Mouse (Mus musculus): ENCODE measurements at regions not wholly inside any gene's neighbourhood (a gene's known extent, or its start where the extent isn't known, plus 50 kb on each side); places are given as distances from the start of the nearest gene placed in this dataset.
A peak's percentile ranks its signal among the peaks of the same experiment; 100 is the strongest.

- no peak overlapping the region for H3K27ac ChIP-seq (ENCODE audit: insufficient read depth, low read depth, low read length)
- H3K4me3 ChIP-seq (ENCODE audit: insufficient read depth, low read depth, low read length) = no peak overlapping the region
- H3K36me3 ChIP-seq (ENCODE audit: control insufficient read depth, insufficient read depth, low read length) = no peaks in the 10 kb centered on the region
- TF ChIP-seq CTCF (conservative IDR thresholded peaks at IDR 0.05; ENCODE audit: insufficient read depth, insufficient read length, low read depth, low read length) (no peak), POLR2A (IDR thresholded peaks at IDR 0.05; ENCODE audit: low read depth, low read length) (no peak)
- DNase-seq = no peak
- no peaks in the 10 kb centered on the region for H3K27me3 ChIP-seq (replicated peaks; ENCODE audit: control insufficient read depth, insufficient read depth, low read length)
- no peaks in the 10 kb centered on the region for H3K4me1 ChIP-seq (ENCODE audit: control insufficient read depth, insufficient read depth, low read length)
Observed at GRCm38 (mm10) chr6:103236896-103237295, 273.5 kb upstream of the Chl1 start.

GRCm38 (mm10) chr6:103268984-103269383, 241.4 kb upstream of the Chl1 start:
- Histone ChIP-seq H3K27me3 (replicated peaks; ENCODE audit: control insufficient read depth, insufficient read depth, low read length) (no peaks in the 10 kb centered on the region), H3K4me3 (ENCODE audit: insufficient read depth, low read depth, low read length) (no peak overlapping the region), H3K4me1 (ENCODE audit: control insufficient read depth, insufficient read depth, low read length) (no peaks in the 10 kb centered on the region), H3K27ac (ENCODE audit: insufficient read depth, low read depth, low read length) (no peak overlapping the region), H3K36me3 (ENCODE audit: control insufficient read depth, insufficient read depth, low read length) (no peaks in the 10 kb centered on the region)
- TF ChIP-seq POLR2A (IDR thresholded peaks at IDR 0.05; ENCODE audit: low read depth, low read length) (no peak), CTCF (conservative IDR thresholded peaks at IDR 0.05; ENCODE audit: insufficient read depth, insufficient read length, low read depth, low read length) (no peak)
- WGBS = 81% methylated on average over 5 of the region's 5 CpGs
- DNase-seq = no peak

- no peak for TF ChIP-seq CTCF (conservative IDR thresholded peaks at IDR 0.05; ENCODE audit: insufficient read depth, insufficient read length, low read depth, low read length)
- TF ChIP-seq POLR2A (IDR thresholded peaks at IDR 0.05; ENCODE audit: low read depth, low read length) = no peak
- H3K4me3 ChIP-seq (ENCODE audit: insufficient read depth, low read depth, low read length) = no peak overlapping the region
- no peaks in the 10 kb centered on the region for H3K36me3 ChIP-seq (ENCODE audit: control insufficient read depth, insufficient read depth, low read length)
- 58% methylated on average over 3 of the region's 3 CpGs for WGBS
- no peak overlapping the region for H3K27ac ChIP-seq (ENCODE audit: insufficient read depth, low read depth, low read length)
- DNase-seq = no peak
- no peaks in the 10 kb centered on the region for H3K4me1 ChIP-seq (ENCODE audit: control insufficient read depth, insufficient read depth, low read length)
- H3K27me3 ChIP-seq (replicated peaks; ENCODE audit: control insufficient read depth, insufficient read depth, low read length) = no peaks in the 10 kb centered on the region
Observed at GRCm38 (mm10) chr6:103272216-103272615, 238.2 kb upstream of the Chl1 start.

- Histone ChIP-seq H3K4me1 (ENCODE audit: control insufficient read depth, insufficient read depth, low read length) (no peaks in the 10 kb centered on the region), H3K27me3 (replicated peaks; ENCODE audit: control insufficient read depth, insufficient read depth, low read length) (no peaks in the 10 kb centered on the region), H3K27ac (ENCODE audit: insufficient read depth, low read depth, low read length) (no peak overlapping the region), H3K4me3 (ENCODE audit: insufficient read depth, low read depth, low read length) (no peak overlapping the region), H3K36me3 (ENCODE audit: control insufficient read depth, insufficient read depth, low read length) (no peaks in the 10 kb centered on the region)
- DNase-seq = no peak
- TF ChIP-seq POLR2A (IDR thresholded peaks at IDR 0.05; ENCODE audit: low read depth, low read length) (no peak), CTCF (conservative IDR thresholded peaks at IDR 0.05; ENCODE audit: insufficient read depth, insufficient read length, low read depth, low read length) (no peak)
- WGBS = 62% methylated on average over 4 of the region's 4 CpGs
Observed at GRCm38 (mm10) chr6:103275071-103275470, 235.3 kb upstream of the Chl1 start.

- Histone ChIP-seq H3K4me3 (ENCODE audit: insufficient read depth, low read depth, low read length) (no peak overlapping the region), H3K36me3 (ENCODE audit: control insufficient read depth, insufficient read depth, low read length) (no peaks in the 10 kb centered on the region), H3K4me1 (ENCODE audit: control insufficient read depth, insufficient read depth, low read length) (no peaks in the 10 kb centered on the region), H3K27me3 (replicated peaks; ENCODE audit: control insufficient read depth, insufficient read depth, low read length) (no peaks in the 10 kb centered on the region), H3K27ac (ENCODE audit: insufficient read depth, low read depth, low read length) (no peak overlapping the region)
- TF ChIP-seq POLR2A (IDR thresholded peaks at IDR 0.05; ENCODE audit: low read depth, low read length) (no peak), CTCF (conservative IDR thresholded peaks at IDR 0.05; ENCODE audit: insufficient read depth, insufficient read length, low read depth, low read length) (no peak)
- 31% methylated on average over 2 of the region's 2 CpGs for WGBS
- DNase-seq = peak; percentile 14
Observed at GRCm38 (mm10) chr6:103275476-103275875, 234.9 kb upstream of the Chl1 start.

GRCm38 (mm10) chr6:103296015-103296414, 214.4 kb upstream of the Chl1 start:
- Histone ChIP-seq H3K4me1 (ENCODE audit: control insufficient read depth, insufficient read depth, low read length) (no peaks in the 10 kb centered on the region), H3K36me3 (ENCODE audit: control insufficient read depth, insufficient read depth, low read length) (no peaks in the 10 kb centered on the region), H3K27me3 (replicated peaks; ENCODE audit: control insufficient read depth, insufficient read depth, low read length) (no peaks in the 10 kb centered on the region), H3K27ac (ENCODE audit: insufficient read depth, low read depth, low read length) (no peak overlapping the region), H3K4me3 (ENCODE audit: insufficient read depth, low read depth, low read length) (no peak overlapping the region)
- WGBS = 86% methylated on average over 6 of the region's 6 CpGs
- peak; percentile 33 for DNase-seq
- TF ChIP-seq POLR2A (IDR thresholded peaks at IDR 0.05; ENCODE audit: low read depth, low read length) (no peak), CTCF (conservative IDR thresholded peaks at IDR 0.05; ENCODE audit: insufficient read depth, insufficient read length, low read depth, low read length) (0 out of 2 replicates have a peak, but pooled peaks have one; percentile 13)

- WGBS = 51% methylated on average over 8 of the region's 8 CpGs
- Histone ChIP-seq H3K36me3 (ENCODE audit: control insufficient read depth, insufficient read depth, low read length) (no peaks in the 10 kb centered on the region), H3K4me1 (ENCODE audit: control insufficient read depth, insufficient read depth, low read length) (no peaks in the 10 kb centered on the region), H3K27ac (ENCODE audit: insufficient read depth, low read depth, low read length) (no peak overlapping the region), H3K27me3 (replicated peaks; ENCODE audit: control insufficient read depth, insufficient read depth, low read length) (no peaks in the 10 kb centered on the region), H3K4me3 (ENCODE audit: insufficient read depth, low read depth, low read length) (no peak overlapping the region)
- TF ChIP-seq POLR2A (IDR thresholded peaks at IDR 0.05; ENCODE audit: low read depth, low read length) (no peak), CTCF (conservative IDR thresholded peaks at IDR 0.05; ENCODE audit: insufficient read depth, insufficient read length, low read depth, low read length) (no peak)
- peak; percentile 8 for DNase-seq
Observed at GRCm38 (mm10) chr6:103306420-103307249, 203.8 kb upstream of the Chl1 start.
